Mouse (Mus musculus): ENCODE measurements around the gene Grid1. TPM values are rescaled to one million over a fixed set of nuclear protein-coding genes. Genes with fewer than 3 reads are reported as not detected.

Grid1 gene
- total RNA-seq, 4 experiments from 2014 or later: 50.8 to 58.6 (median 55.0) TPM

DNA sequence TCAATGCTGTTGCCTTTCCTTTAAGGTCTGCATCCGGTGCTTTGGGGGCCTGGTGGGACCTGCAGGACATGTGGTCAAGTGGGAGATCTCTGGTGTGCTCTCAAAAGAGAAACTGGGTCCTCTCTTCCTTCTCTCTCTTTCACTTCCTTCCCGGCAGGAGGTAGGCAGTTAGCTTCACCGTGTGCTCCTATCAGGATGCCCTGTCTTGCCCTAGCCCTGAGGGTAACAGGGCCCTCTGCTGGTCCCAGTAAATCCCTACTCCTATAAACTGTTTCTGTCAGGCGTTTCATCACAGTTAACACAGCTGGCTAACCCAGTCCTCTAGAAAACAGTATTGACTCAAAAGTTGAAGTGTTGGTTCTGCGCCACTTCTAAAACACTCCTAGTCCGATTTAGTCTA, 9.9 kb downstream of the Grid1 start:
- no peak for DNase-seq (ENCODE audit: low spot score in 2 of 2)

DNA sequence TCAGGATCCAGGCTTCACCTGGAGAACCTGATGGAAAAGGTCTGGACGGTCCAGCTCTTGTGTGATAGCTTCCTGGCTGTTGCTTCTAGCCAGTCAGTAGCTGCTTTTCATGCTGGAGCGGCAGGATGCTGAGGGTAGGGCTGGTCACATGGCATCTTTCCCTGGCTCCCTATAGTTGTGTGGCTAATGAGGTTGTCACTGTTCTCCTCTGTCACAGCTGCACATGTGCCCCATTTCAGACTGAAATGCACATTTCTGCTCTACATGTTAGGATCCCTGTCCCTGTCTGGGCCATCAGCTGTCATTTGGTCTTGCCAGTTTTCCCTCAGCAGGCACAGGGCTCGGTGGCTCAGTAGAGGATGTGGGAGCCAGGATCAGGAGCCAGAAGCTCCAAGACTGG, 17.2 kb downstream of the Grid1 start:
- no peak for DNase-seq (ENCODE audit: low spot score in 2 of 2)

- DNase-seq (ENCODE audit: low spot score in 2 of 2): no peak
These were observed 19.1 kb downstream of the Grid1 start for GRCm38 (mm10) chr14:34838999-34839398.

- DNase-seq (ENCODE audit: low spot score in 2 of 2): peak; percentile 52 to 69
These were observed 20.0 kb downstream of the Grid1 start for GRCm38 (mm10) chr14:34839898-34840297.

DNA sequence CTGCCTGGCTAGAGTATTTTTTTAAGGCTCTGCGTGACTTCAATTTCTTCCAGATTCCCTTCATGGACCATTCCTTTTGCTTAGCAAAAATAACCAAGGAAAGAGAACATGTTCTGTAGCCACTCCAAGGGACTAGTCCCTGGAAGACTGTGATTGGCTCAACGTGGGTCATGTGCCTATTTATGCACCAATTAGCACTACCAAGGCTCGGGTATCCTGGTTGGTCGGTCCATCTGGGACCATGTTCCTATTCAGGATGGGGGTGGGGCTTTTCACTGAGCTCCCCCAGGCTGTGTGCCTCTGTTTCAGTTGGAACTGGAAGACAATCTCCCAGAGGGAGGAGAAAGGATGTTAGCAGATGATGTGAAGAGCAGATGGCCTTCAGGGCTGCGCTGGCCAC, 23.7 kb downstream of the Grid1 start:
- no peak for DNase-seq (ENCODE audit: low spot score in 2 of 2)

- no peak for DNase-seq (ENCODE audit: low spot score in 2 of 2)
These were observed 24.3 kb downstream of the Grid1 start for GRCm38 (mm10) chr14:34844166-34844565.

DNA sequence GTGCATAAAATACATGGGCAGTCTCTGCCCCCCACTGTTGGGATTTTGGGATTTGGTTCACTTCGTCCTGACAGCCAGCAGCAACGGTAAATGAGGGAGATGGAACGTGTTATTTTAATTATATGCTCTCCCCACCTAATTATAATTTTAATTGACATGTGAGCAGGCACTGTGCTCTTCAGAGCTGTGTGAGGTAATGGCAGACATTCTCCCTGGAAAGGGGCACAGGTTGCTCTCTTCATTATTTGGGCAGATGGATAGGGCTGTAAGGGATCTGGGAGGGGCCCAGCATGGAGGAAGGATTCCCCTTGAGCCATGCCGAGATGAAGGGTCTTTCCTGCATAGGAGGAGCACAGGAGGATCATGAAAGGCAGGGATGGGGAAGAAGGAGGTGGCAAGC, 26.9 kb downstream of the Grid1 start:
- DNase-seq (ENCODE audit: low spot score in 2 of 2): no peak

- DNase-seq (ENCODE audit: low spot score in 2 of 2): no peak
These were observed 27.7 kb downstream of the Grid1 start for GRCm38 (mm10) chr14:34847625-34848024.

- DNase-seq (ENCODE audit: low spot score in 2 of 2): no peak
These were observed 41.2 kb downstream of the Grid1 start for GRCm38 (mm10) chr14:34860891-34861780.

GRCm38 (mm10) chr14:34867266-34867665, 47.4 kb downstream of the Grid1 start:
- DNase-seq (ENCODE audit: low spot score in 2 of 2): no peak

DNA sequence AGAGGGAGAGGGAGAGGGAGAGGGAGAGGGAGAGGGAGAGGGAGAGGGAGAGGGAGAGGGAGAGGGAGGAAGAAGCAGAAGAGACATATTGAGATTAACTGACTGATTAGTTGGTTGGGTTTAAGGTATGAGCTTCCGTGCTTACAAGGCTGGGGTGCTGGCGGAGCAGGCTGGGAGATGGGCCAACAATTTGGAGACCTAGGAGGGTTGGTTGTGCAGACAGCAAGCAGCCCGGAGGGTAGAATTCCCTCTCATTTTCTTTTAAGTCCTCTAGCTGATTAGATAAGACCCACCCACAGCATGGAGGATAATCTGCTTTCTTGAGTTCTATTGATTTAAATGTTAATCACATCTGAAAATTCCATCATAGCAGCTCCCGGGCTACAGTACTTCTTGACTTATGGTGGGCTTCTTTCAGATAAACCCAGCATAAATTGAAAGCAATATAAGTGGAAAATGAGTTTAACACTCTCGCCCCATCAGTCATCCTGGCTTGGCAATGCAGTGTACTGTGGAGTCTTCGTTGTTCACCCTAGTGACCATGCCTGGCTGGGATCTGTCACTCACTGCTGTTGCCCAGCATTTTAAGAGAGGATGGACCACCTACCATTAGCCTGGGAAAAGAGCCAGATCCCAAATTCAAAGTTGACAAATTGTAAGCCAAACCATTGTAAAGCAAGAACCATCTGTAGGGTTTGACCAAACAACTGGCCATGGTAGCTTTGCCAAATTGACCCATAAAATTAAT, 48.8 kb downstream of the Grid1 start:
- DNase-seq (ENCODE audit: low spot score in 2 of 2): no peak

DNA sequence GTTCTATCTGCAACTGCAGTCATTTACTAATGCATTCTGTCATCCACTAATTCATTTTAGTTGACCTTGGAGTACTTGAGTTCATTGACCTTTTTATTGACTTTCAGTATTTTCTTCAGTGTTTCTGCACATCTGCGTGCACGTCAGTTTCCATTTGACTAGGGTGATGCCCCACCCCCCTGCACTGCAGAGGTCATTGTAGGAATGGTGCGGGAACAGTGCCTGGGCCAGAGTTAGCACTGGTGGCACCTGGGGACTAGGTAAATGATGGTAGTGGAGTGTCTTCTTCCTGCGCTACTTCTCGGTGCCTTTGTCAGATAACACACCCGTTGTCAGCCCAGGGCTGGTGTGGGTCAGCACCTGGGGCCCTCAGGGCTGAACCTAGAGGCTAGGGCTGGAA, 60.1 kb downstream of the Grid1 start:
- no peak for DNase-seq (ENCODE audit: low spot score in 2 of 2)

DNA sequence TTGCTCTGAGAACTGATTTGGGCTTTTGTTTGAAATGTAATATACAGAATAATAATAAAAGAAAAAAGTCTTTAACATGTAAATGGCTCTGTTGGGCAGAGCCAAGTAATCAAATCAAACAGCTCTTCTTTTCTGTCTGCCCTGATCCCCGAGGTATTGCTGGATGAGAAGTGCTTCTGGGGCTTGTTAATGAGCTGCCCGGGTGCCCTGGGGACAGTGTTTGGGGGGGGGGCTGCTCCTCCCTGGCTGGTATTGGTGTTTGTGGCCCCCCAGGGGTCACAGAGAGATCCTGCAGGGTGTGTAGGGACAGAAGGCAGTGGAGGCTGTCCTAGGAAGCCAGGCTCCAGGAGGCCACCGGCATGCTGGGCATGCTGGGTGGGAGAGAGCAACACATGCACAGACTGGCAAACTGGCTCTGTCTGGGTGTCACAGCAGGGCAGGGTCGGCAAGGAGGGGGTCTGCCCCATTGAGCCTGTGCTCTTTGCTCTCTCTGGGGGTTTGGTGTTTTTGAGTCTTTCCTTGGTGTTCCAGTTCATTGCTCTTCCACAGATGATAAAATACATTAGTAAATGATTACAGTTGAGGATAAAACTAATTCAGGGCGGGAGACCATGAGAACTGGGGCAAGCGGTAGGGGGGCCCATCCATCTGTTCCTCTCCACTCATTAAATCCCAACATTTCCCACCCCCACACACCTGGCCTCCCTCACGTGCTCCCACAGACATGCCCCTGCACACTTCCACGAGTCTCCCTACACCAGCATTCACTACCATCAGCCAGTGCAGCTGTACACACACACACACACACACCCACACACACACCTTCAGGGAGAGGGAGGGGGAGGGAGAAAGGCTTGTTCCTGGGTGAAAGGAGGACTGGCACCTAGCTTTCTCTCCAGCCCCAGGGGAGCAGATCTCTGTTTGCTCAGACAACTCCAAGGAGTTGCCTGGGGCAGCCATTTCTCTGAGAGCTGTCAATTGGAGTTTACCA, 60.8 kb downstream of the Grid1 start:
- DNase-seq (ENCODE audit: low spot score in 2 of 2): peak; percentile 29 to 33

- DNase-seq (ENCODE audit: low spot score in 2 of 2): no peak
These were observed 64.3 kb downstream of the Grid1 start for GRCm38 (mm10) chr14:34884194-34884593.

DNA sequence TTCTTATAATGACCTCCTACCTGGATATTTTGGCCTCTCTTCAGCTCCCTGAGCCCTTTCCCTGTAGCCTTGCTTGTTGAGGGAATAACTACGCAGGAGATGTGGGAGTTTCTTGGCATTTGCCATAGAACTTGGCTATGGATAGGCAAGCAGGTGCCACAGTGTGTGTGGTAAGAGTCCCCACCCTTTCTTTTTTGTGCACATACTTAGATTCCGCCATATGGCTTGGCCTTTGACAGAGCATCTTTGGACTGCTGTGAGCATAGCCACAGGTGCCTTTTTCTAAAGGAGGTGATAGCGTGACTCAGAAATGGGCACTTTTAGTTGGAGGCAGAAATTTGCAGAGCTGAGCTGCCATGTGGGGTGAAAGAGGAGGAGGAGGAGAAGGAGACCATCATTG, 64.7 kb downstream of the Grid1 start:
- DNase-seq (ENCODE audit: low spot score in 2 of 2): peak; percentile 26 to 33

GRCm38 (mm10) chr14:34891769-34892532, 72.0 kb downstream of the Grid1 start:
- peak in 1 of 2 experiments; percentile 34 for DNase-seq (ENCODE audit: low spot score in 2 of 2)

- peak; percentile 57 to 70 for DNase-seq (ENCODE audit: low spot score in 2 of 2)
These were observed 76.5 kb downstream of the Grid1 start for GRCm38 (mm10) chr14:34896253-34896982.

GRCm38 (mm10) chr14:34903854-34904253, 83.9 kb downstream of the Grid1 start:
- no peak for DNase-seq (ENCODE audit: low spot score in 2 of 2)

GRCm38 (mm10) chr14:34905697-34906096, 85.8 kb downstream of the Grid1 start:
- DNase-seq (ENCODE audit: low spot score in 2 of 2): no peak

DNA sequence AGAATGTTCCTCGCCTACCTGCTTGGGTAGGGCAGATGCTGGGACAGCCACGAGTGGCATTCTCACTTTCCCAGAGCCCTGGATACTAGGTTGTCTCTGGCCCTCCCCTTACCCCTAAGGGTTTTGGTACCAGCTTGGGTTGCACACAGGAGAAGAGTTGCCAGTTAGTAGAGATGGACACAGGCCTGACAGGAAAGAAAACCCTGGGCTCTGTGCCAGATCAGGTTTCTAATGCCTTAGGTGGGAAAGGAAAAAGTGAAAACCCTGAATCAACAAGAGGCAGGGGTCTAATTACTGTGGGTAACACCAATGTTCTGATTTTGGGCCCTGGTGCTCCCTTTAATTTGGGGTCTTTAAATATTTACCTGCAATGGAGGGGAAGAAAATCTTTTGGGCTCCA, 88.5 kb downstream of the Grid1 start:
- DNase-seq (ENCODE audit: low spot score in 2 of 2): no peak
